Mouse (Mus musculus) bone marrow, adult 2 months (tissue): Measurements from ENCODE around the gene Mapk8ip3. TPM values are rescaled to one million over a fixed set of nuclear protein-coding genes. Genes with fewer than 3 reads are reported as not detected.
A peak's percentile ranks its signal among the peaks of the same experiment; 100 is the strongest.

Experiments used
- H3K27ac ChIP-seq: fragments of 200-500 bp; 2 replicates; pipeline ENCODE4 v1.5.1; 2012; ENCODE audit warnings: low read depth, mild to moderate bottlenecking, control low read depth, inconsistent platforms, low read length; ENCODE audit not compliant: control insufficient read depth, poor library complexity, insufficient read depth
- H3K4me1 ChIP-seq: fragments of 200-500 bp; 2 replicates; pipeline ENCODE4 v1.6.1; 2011; ENCODE audit warnings: low read length; ENCODE audit not compliant: control insufficient read depth, insufficient read depth
- H3K4me3 ChIP-seq: fragments of 200-500 bp; replicated peaks from 2 replicates; pipeline ENCODE3; 2011; ENCODE audit warnings: mild to moderate bottlenecking, low read depth, low read length, control low read depth; ENCODE audit not compliant: control insufficient read depth
- CTCF ChIP-seq: fragments of 200-500 bp; IDR thresholded peaks from 2 replicates; pipeline ENCODE4 v1.5.1; 2011; ENCODE audit warnings: low read length, control low read depth; ENCODE audit not compliant: control insufficient read depth, insufficient read depth
- POLR2A ChIP-seq: fragments of 200-500 bp; IDR thresholded peaks from 2 replicates; pipeline ENCODE4 v1.6.1; 2011; ENCODE audit warnings: low read depth, mild to moderate bottlenecking, control low read depth, low read length, borderline replicate concordance; ENCODE audit not compliant: control insufficient read depth
- WGBS: fragments of 180-500 bp; shearing (Covaris S2); methylation state at CpG from one replicate; pipeline ENCODE4 v1.1.7; 2018; 5-methylcytosine and 5-hydroxymethylcytosine counted together
- polyA plus RNA-seq: library from polyadenylated mRNA; stranded (reverse); fragments of >200 nt; gene quantifications from 2 replicates; pipeline ENCODE4 v1.2.4, GENCODE M21; 2011; ENCODE audit warnings: low replicate concordance; ENCODE audit not compliant: missing spikeins, insufficient read depth, insufficient read length

The Mapk8ip3 gene
- polyA plus RNA-seq, 1 experiment = 96.3 TPM

DNA sequence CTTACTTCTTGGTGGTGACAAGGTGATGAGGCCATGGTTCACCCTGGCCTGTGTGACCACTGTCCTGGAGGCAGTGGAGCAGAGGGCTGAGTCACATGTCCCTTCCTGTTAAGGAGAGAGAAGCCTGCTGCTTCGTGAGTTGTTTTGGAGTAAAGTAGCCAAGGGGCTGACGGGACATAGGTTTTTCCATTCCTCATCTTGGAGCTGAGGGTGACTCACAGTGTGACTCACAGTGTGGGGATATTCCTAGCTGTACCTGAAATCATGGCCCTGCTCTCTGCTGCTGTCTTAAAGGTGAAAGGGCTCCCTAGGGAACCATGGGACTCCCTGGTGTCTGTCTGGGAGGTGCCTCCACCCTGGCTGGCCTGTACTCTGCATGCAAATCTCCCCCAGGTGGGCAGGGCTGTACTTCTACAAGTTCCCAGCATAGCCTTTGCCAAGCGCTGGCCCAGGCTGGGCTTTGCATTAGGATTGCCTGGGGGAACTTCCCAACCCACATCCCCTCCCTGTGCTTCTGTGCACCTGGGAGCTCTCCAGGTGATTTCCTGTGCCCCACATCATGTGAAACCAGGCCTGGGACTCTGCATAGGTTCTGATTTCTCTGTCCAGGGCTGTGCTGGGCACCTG lies 80.8 kb downstream of the Mapk8ip3 start:
- WGBS = 86% methylated on average over 3 of the region's 3 CpGs
- Histone ChIP-seq H3K4me3 (no peak overlapping the region), H3K4me1 (peaks cover 3% of the 10 kb centered on the region; the same call in 1 of the 2 replicates), H3K27ac (no peak overlapping the region)
- TF ChIP-seq CTCF = no peak
- no peak for TF ChIP-seq POLR2A

DNA sequence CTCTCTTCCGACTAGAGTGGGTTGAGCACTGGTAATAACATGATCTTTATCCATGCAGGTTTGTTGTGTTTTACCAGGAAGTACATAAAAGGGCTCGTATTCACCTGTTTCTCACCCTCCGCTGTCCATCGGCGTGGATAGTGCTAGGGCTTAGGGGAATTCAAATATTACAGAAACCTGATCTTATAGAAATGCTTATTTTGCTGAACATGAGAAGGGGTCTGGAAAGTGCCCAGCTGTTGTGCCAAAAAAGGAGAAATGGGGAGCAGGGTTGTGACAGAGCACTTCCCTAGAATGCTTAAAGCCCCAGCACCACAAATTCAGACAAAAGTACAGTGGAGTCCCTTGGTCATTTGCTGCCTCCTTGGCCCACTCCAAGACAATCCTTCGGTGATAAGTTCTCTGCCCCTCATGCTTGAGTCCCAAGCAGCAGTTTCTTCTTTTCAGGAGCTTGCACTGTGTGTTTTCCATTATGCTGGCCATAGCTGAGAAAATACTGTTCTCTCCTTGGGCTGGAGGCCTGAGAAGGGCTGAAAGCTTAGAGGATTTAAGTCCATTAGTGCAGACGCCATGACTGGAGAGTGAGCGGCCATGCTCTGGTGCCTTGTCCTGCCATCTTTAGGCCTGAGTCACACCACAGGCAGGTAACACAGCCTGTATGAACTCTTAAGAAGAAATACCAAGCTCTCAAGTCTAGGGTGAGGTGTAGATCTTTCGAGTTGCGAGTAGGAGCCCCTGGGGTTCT lies 85.2 kb downstream of the Mapk8ip3 start:
- H3K4me3 ChIP-seq = peak overlapping the region; percentile 88
- no peak overlapping the region; the same call in none of the 2 replicates for H3K27ac ChIP-seq
- WGBS = 70% methylated on average over 10 of the region's 10 CpGs
- no peaks in the 10 kb centered on the region; the same call in 1 of the 2 replicates for H3K4me1 ChIP-seq
- TF ChIP-seq POLR2A = no peak
- TF ChIP-seq CTCF = no peak

GRCm38 (mm10) chr17:24850773-24851127 lies 86.0 kb downstream of the Mapk8ip3 start:
- Histone ChIP-seq H3K4me3 (peak overlapping the region; percentile 88), H3K4me1 (no peaks in the 10 kb centered on the region; the same call in 1 of the 2 replicates), H3K27ac (peak overlapping the region; percentile 96)
- TF ChIP-seq CTCF = no peak
- no peak for TF ChIP-seq POLR2A
- under 1% methylated on average over 20 of the region's 20 CpGs for WGBS

DNA sequence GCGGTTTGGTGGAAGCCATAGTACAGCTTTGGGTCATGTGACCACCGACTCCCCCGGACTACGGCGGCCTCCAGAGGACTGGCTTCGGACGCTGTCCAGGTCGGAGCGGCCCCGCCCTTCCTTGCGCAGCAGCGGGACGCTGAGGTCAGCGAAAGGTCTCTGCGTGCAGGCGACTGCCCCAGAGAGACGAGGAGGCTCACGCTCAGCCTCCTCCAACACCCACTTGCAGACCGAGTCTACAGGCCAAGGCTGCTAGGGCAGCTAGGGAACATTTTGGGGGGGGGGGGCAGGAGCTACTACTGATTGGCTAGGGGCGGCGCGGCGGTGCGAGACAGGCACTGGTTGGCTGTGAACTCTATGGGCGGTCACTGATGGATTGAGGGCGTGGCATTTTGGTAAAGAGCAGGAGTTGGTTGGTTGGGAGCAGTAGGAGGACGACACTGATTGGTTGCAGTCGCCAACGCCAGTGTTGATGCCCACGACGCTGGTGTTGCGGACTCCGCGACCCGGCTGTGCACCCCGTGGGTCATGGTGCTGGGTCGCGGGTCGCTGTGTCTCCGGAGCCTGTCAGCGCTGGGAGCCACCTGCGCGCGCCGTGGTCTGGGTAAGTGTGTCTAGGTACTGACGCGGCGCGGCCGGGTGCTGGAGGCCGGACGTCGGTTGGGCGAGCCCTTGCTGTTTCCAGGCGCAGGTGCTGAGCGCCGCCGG lies 86.6 kb downstream of the Mapk8ip3 start, which contains the start of gene Fahd1:
Gene Fahd1 (minus strand): TSS at position 300 of the 708 bp plus-strand sequence.
- Histone ChIP-seq H3K4me1 (no peaks in the 10 kb centered on the region; the same call in 1 of the 2 replicates), H3K4me3 (peak within 1 kb of the TSS; percentile 93), H3K27ac (peak within 1 kb of the TSS; percentile 96)
- TF ChIP-seq CTCF (no peak), POLR2A (peak; percentile 91)
- under 1% methylated on average over 58 of the region's 58 CpGs for WGBS

GRCm38 (mm10) chr17:24849733-24850064 lies 87.1 kb downstream of the Mapk8ip3 start:
- peak overlapping the region; percentile 93 for H3K4me3 ChIP-seq
- peak overlapping the region; percentile 96 for H3K27ac ChIP-seq
- WGBS = under 1% methylated on average over 21 of the region's 21 CpGs
- TF ChIP-seq CTCF (peak; percentile 32; the same call in 1 of the 2 replicates), POLR2A (no peak; the same call in 1 of the 2 replicates)
- H3K4me1 ChIP-seq = no peaks in the 10 kb centered on the region; the same call in 1 of the 2 replicates

DNA sequence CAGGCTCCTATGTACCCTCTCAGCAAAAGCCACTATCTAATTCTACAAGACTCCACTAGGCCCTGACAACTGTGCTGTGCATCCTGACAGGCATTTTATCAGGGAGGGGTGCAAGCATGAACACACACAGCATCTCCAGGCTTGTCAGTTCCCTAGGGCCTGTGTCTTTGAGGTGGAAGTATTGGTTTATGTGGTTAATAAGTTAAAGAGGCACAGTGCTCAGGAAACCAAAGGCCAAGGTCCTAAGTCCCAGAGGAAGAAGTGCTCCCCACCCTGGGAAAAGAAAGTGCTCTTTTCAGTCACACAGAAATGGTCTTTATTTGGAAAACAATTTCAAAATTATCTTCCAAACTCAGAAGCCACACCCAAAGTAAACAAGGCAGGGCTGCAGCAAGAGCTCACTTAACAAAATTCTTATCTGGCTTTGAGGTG lies 88.2 kb downstream of the Mapk8ip3 start:
- Histone ChIP-seq H3K4me1 (no peaks in the 10 kb centered on the region; the same call in 1 of the 2 replicates), H3K27ac (peak overlapping the region; percentile 79), H3K4me3 (peak overlapping the region; percentile 76)
- TF ChIP-seq CTCF (no peak), POLR2A (no peak)

DNA sequence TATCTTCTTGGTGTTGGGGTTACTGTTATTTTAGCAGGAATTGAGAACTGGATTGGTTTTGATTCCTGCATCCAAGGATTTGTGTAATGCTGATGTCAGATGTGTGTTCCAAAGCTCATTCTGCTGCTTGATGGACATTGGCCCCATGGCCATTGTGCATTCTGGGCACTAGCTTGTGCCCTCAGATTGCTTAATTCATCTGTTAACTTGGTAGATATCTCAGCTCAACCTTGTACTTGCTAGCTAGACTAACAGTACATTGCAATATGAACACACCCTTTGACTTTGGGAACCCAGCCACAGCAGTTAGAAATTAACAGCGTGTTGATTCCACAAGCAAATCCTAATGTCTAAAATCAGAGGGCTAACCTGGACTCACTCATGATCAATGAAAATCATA lies 89.4 kb downstream of the Mapk8ip3 start:
- peak overlapping the region; percentile 48 for H3K4me3 ChIP-seq
- TF ChIP-seq CTCF (no peak), POLR2A (no peak)

GRCm38 (mm10) chr17:24844525-24844924 lies 92.3 kb downstream of the Mapk8ip3 start:
- TF ChIP-seq POLR2A (no peak), CTCF (no peak)
- no peak overlapping the region for H3K4me3 ChIP-seq
- no peak overlapping the region for H3K27ac ChIP-seq
- no peaks in the 10 kb centered on the region; the same call in 1 of the 2 replicates for H3K4me1 ChIP-seq
- WGBS = 82% methylated on average over 9 of the region's 9 CpGs

More for the DNA sequence above, 89.4 kb downstream of the Mapk8ip3 start:
- H3K4me1 ChIP-seq = no peaks in the 10 kb centered on the region; the same call in 1 of the 2 replicates
- WGBS = 79% methylated on average over 1 of the region's 1 CpGs
- no peak overlapping the region for H3K27ac ChIP-seq
